Mouse (Mus musculus): ENCODE results near the gene Fam214a.

The Fam214a gene

GRCm38 (mm10) chr9:74952756-74953247 lies at the start of gene Fam214a:
Gene Fam214a, plus strand, starts transcription at chr9:74952884.
- peak; percentile 92 for DNase-seq

GRCm38 (mm10) chr9:74904866-74905508 lies 47.7 kb upstream of the Fam214a start:
- DNase-seq = peak; percentile 86

GRCm38 (mm10) chr9:74906951-74907350 lies 45.7 kb upstream of the Fam214a start:
- peak; percentile 54 for DNase-seq

- DNase-seq = peak; percentile 56
These were observed 43.4 kb upstream of the Fam214a start for GRCm38 (mm10) chr9:74909245-74909644.

GRCm38 (mm10) chr9:74910226-74910759 lies 42.4 kb upstream of the Fam214a start:
- no peak for DNase-seq

GRCm38 (mm10) chr9:74911430-74911829 lies 41.3 kb upstream of the Fam214a start:
- no peak for DNase-seq

GRCm38 (mm10) chr9:74911919-74912318 lies 40.8 kb upstream of the Fam214a start:
- no peak for DNase-seq

- DNase-seq = peak; percentile 20
These were observed 39.9 kb upstream of the Fam214a start for GRCm38 (mm10) chr9:74912619-74913376.

GRCm38 (mm10) chr9:74915611-74916010 lies 37.1 kb upstream of the Fam214a start:
- no peak for DNase-seq

GRCm38 (mm10) chr9:74920450-74920849 lies 32.2 kb upstream of the Fam214a start:
- no peak for DNase-seq

GRCm38 (mm10) chr9:74921422-74921821 lies 31.3 kb upstream of the Fam214a start:
- DNase-seq = no peak

GRCm38 (mm10) chr9:74922884-74923283 lies 29.8 kb upstream of the Fam214a start:
- DNase-seq = no peak

GRCm38 (mm10) chr9:74923291-74923977 lies 29.2 kb upstream of the Fam214a start:
- DNase-seq = no peak

GRCm38 (mm10) chr9:74925220-74925769 lies 27.4 kb upstream of the Fam214a start:
- DNase-seq = no peak

- no peak for DNase-seq
These were observed 22.7 kb upstream of the Fam214a start for GRCm38 (mm10) chr9:74929981-74930423.

- no peak for DNase-seq
These were observed 22.0 kb upstream of the Fam214a start for GRCm38 (mm10) chr9:74930653-74931052.

GRCm38 (mm10) chr9:74935289-74935688 lies 17.4 kb upstream of the Fam214a start:
- DNase-seq = no peak

- DNase-seq = no peak
These were observed 14.9 kb upstream of the Fam214a start for GRCm38 (mm10) chr9:74937761-74938160.

GRCm38 (mm10) chr9:74938670-74939534 lies 13.8 kb upstream of the Fam214a start:
- peak; percentile 53 for DNase-seq

GRCm38 (mm10) chr9:74946713-74947402 lies 5.8 kb upstream of the Fam214a start:
- DNase-seq = no peak

GRCm38 (mm10) chr9:74951491-74951890 lies 1.2 kb upstream of the Fam214a start:
- DNase-seq = no peak
